Mouse (Mus musculus) MEL (cell line): ENCODE measurements around the gene Fchsd2.

Experiments
- BHLHE40 ChIP-seq: IDR thresholded peaks from 2 replicates; pipeline ENCODE4 v1.6.1; 2012; ENCODE audit warnings: low read depth, mild to moderate bottlenecking, inconsistent platforms, low read length, improper control_type of control experiment, borderline replicate concordance
- CTCF ChIP-seq, 3 experiments: IDR thresholded peaks in 2 of 3; conservative IDR thresholded peaks in 1 of 3; 2 replicates each; pipeline ENCODE4 v1.5.1; 2011 to 2012; ENCODE audit warnings: low read length in 3 of 3, low read depth in 2 of 3, mild to moderate bottlenecking in 2 of 3, improper control_type of control experiment in 1 of 3, inconsistent platforms in 1 of 3, mixed read lengths in 1 of 3, moderate library complexity in 1 of 3; ENCODE audit not compliant: control insufficient read depth in 1 of 3, insufficient read depth in 1 of 3, poor library complexity in 1 of 3, severe bottlenecking in 1 of 3
- EP300 ChIP-seq, 2 experiments: IDR thresholded peaks; 2 replicates each; pipeline ENCODE4 v1.6.1; 2011; ENCODE audit warnings: improper control_type of control experiment in 2 of 2, low read length in 2 of 2, low read depth in 1 of 2, mild to moderate bottlenecking in 1 of 2
- NELFE ChIP-seq: IDR thresholded peaks from 2 replicates; pipeline ENCODE4 v1.6.1; 2011; ENCODE audit warnings: low read depth, low read length, improper control_type of control experiment
- POLR2AphosphoS5 ChIP-seq: IDR thresholded peaks from 2 replicates; pipeline ENCODE4 v1.6.1; 2012; ENCODE audit warnings: low read depth, borderline replicate concordance, mild to moderate bottlenecking, inconsistent platforms, low read length, moderate library complexity, mixed read lengths
- TCF12 ChIP-seq: IDR thresholded peaks from 2 replicates; pipeline ENCODE4 v1.6.1; 2014; ENCODE audit warnings: low read depth, mild to moderate bottlenecking, inconsistent platforms, low read length, improper control_type of control experiment, moderate library complexity
- USF1 ChIP-seq: IDR thresholded peaks from 2 replicates; pipeline ENCODE4 v1.6.1; 2014; ENCODE audit warnings: low read depth, mild to moderate bottlenecking, inconsistent platforms, low read length, improper control_type of control experiment, moderate library complexity
- ZMIZ1 ChIP-seq: IDR thresholded peaks from 2 replicates; pipeline ENCODE4 v1.6.1; 2012; ENCODE audit warnings: low read depth, mild to moderate bottlenecking, inconsistent platforms, low read length, improper control_type of control experiment, moderate library complexity

DNA sequence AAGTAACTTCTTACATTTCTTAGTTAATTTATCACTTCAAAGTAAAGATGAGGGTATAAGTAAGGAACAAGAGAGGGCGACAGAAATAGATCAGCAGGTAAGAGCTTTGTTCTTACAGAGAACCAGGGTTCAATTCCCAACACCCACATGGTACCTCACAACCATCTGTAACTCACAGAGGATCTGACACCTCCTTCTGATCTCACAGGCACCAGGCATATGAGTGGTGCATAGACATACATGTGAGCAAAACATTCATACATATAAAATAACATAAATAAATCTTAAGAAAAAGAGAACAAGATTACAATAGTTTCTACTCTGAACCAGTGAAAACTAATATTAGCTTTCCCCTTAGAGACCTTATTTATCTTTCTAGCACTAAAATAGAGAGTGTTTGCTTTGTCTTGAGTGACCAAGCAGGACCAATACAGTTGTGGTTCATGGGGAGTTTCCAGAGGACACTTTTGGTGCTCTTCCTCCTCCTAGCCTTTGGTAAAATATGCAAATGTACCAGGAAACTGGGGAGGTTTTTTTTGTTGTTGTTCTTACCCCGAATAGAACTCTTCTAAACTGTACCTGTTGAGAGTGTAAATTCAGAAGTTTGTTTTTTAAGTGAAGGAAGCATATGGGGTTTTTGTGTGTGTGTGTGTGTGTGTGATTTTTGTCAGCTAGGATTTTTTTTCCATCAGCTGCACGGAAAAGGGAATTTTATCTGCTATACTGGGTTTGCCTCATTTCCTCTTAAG lies 121.0 kb downstream of the Fchsd2 start:
- TF ChIP-seq TCF12: no peak
- no peak for TF ChIP-seq NELFE
- no peak for TF ChIP-seq ZMIZ1
- TF ChIP-seq CTCF (IDR thresholded peaks at IDR 0.05 in 2 of 3, conservative IDR thresholded peaks at IDR 0.05 in 1 of 3; ENCODE audit: control insufficient read depth in 1 of 3, insufficient read depth in 1 of 3, low read depth in 2 of 3, low read length in 3 of 3, poor library complexity in 1 of 3, severe bottlenecking in 1 of 3): no peak
- TF ChIP-seq BHLHE40: no peak
- no peak for TF ChIP-seq USF1
- no peak for TF ChIP-seq POLR2AphosphoS5
- TF ChIP-seq EP300 (IDR thresholded peaks at IDR 0.05; ENCODE audit: low read depth in 1 of 2, low read length in 2 of 2): no peak
